ENCODE assay signal across 15 mouse cellular contexts in genomic region chr4:149659495-149660116, GRCm38 (mm10). TPM values are rescaled to one million over a fixed set of nuclear protein-coding genes. Genes with fewer than 3 reads are reported as not detected.
DNase-seq lines count a peak whose midpoint lies in the region; ATAC-seq and TF ChIP-seq lines count a peak whose summit lies in the region.
"Had no signal": no experiment of that assay in that cellular context is flagged by ENCODE, and none has a peak within 500 bp of the region (broad histone marks: within the 10 kb centered on the region; RNA-seq: fewer than 3 reads in every experiment).

No protein-coding gene starts in this region.

- peaks cover 10% of the 10 kb centered on the region for H3K4me1 ChIP-seq in heart, embryonic 13.5 days
- no peaks in the 10 kb centered on the region for H3K4me1 ChIP-seq in lung, embryonic 15.5 days
- no peaks in the 10 kb centered on the region for H3K4me1 ChIP-seq in ES-Bruce4 (ENCODE audit: control insufficient read depth, insufficient read depth, low read length)
- H3K4me1 ChIP-seq in midbrain, embryonic 15.5 days, result no peaks in the 10 kb centered on the region

- H3K4me2 ChIP-seq in heart, embryonic 13.5 days, result peak overlapping the region; percentile 47
- peak overlapping the region; percentile 18; the same call in 1 of the 2 replicates for H3K4me2 ChIP-seq in lung, embryonic 15.5 days
- no peak overlapping the region for H3K4me2 ChIP-seq in midbrain, embryonic 15.5 days

- TF ChIP-seq POLR2A in ES-Bruce4 (IDR thresholded peaks at IDR 0.05; ENCODE audit: insufficient read depth, low read length), result no peak

- WGBS in heart, embryonic 13.5 days, result 55% methylated on average over 25 of the region's 25 CpGs
- WGBS in lung, embryonic 15.5 days, result 59% methylated on average over 25 of the region's 25 CpGs
- 74% methylated on average over 25 of the region's 25 CpGs for WGBS in midbrain, embryonic 15.5 days

- no peak for ATAC-seq in heart, embryonic 13.5 days (ENCODE audit: extremely low read depth, insufficient number of reproducible peaks, low FRiP score, low TSS enrichment)
- no peak; the same call in 1 of the 2 replicates for ATAC-seq in lung, embryonic 15.5 days (ENCODE audit: borderline replicate concordance, extremely low read depth, low FRiP score, low TSS enrichment)
- ATAC-seq in erythroid progenitor cell, adult 5-6 weeks (replicated peaks; ENCODE audit: low FRiP score, poor library complexity, severe bottlenecking), result no peak
- no peak for ATAC-seq in midbrain, embryonic 15.5 days (replicated peaks)
- ATAC-seq: activated CD4-positive, CD25-positive, alpha-beta regulatory T cell, adult 4 months; midbrain, embryonic 16.5 days had no signal

- peak overlapping the region; percentile 17 for H3K4me3 ChIP-seq in heart, embryonic 13.5 days
- no peak overlapping the region for H3K4me3 ChIP-seq in lung, embryonic 15.5 days
- peak overlapping the region; percentile 36 for H3K4me3 ChIP-seq in ES-Bruce4 (ENCODE audit: low read depth, low read length)
- no peak overlapping the region for H3K4me3 ChIP-seq in midbrain, embryonic 15.5 days
- H3K4me3 ChIP-seq: layer of hippocampus, adult 2 months had no signal

- H3K36me3 ChIP-seq in heart, embryonic 13.5 days, result peaks cover 11% of the 10 kb centered on the region
- no peaks in the 10 kb centered on the region for H3K36me3 ChIP-seq in lung, embryonic 15.5 days
- H3K36me3 ChIP-seq in ES-Bruce4 (ENCODE audit: control insufficient read depth, insufficient read depth, low read length, poor library complexity, severe bottlenecking), result no peaks in the 10 kb centered on the region
- peaks cover 28% of the 10 kb centered on the region; the same call in 1 of the 2 replicates for H3K36me3 ChIP-seq in midbrain, embryonic 15.5 days (replicated peaks)

- TF ChIP-seq EP300 in ES-Bruce4 (IDR thresholded peaks at IDR 0.05; ENCODE audit: insufficient read depth, low read depth, low read length), result no peak

- 0 out of 2 replicates have a peak overlapping the region, but pooled peaks have one; percentile 24 for H3K9ac ChIP-seq in heart, embryonic 13.5 days
- no peak overlapping the region for H3K9ac ChIP-seq in lung, embryonic 15.5 days
- H3K9ac ChIP-seq in ES-Bruce4 (ENCODE audit: low read depth, poor library complexity, severe bottlenecking), result peak overlapping the region; percentile 29; the same call in 1 of the 2 replicates
- H3K9ac ChIP-seq in midbrain, embryonic 15.5 days, result no peak overlapping the region

- DNase-seq in heart, adult 8-10 months (ENCODE audit: low spot score), result no peak
- DNase-seq in lung, postnatal 4 days, result no peak
- DNase-seq in R1 (ENCODE audit: low read depth, low spot score), result peak; percentile 64
- DNase-seq: adrenal gland, postnatal 25 days; cerebellum, adult 2 months; kidney, adult 18-20 months; kidney, postnatal 10 days had no signal

- no peaks in the 10 kb centered on the region for H3K9me3 ChIP-seq in heart, embryonic 13.5 days
- no peaks in the 10 kb centered on the region for H3K9me3 ChIP-seq in lung, embryonic 15.5 days
- H3K9me3 ChIP-seq in ES-Bruce4 (replicated peaks; ENCODE audit: control insufficient read depth, insufficient read depth, low read length, poor library complexity, severe bottlenecking), result no peaks in the 10 kb centered on the region
- H3K9me3 ChIP-seq in midbrain, embryonic 15.5 days, result no peaks in the 10 kb centered on the region

- no peak overlapping the region for H3K27ac ChIP-seq in heart, embryonic 13.5 days (replicated peaks)
- no peak overlapping the region for H3K27ac ChIP-seq in lung, embryonic 15.5 days
- no peak overlapping the region for H3K27ac ChIP-seq in ES-Bruce4 (ENCODE audit: insufficient read depth, low read length)
- no peak overlapping the region for H3K27ac ChIP-seq in midbrain, embryonic 15.5 days
- H3K27ac ChIP-seq: layer of hippocampus, adult 2 months had no signal

- no peaks in the 10 kb centered on the region for H3K27me3 ChIP-seq in heart, embryonic 13.5 days (replicated peaks)
- H3K27me3 ChIP-seq in lung, embryonic 15.5 days, result no peaks in the 10 kb centered on the region
- no peaks in the 10 kb centered on the region for H3K27me3 ChIP-seq in ES-Bruce4 (ENCODE audit: control insufficient read depth, insufficient read depth, low read length, poor library complexity, severe bottlenecking)
- H3K27me3 ChIP-seq in midbrain, embryonic 15.5 days (replicated peaks), result no peaks in the 10 kb centered on the region

- TF ChIP-seq CTCF in ES-Bruce4 (IDR thresholded peaks at IDR 0.05; ENCODE audit: low read depth, low read length), result no peak

RNA-seq across cellular contexts. Expression of gene Pik3cd, which starts 42.8 kb away (rescaled TPM):
- polyA plus RNA-seq in heart, embryonic 13.5 days (2015; fragmentation: Nextera tagmentation; extraction: Ambion mirVana), result 3.0 and 3.1 TPM in 2 replicates
- 1 to 10 TPM; 4.7 to 5.8 (median 5.1) TPM for total RNA-seq in heart, adult 8-10 months (2022)
- polyA plus RNA-seq in lung, embryonic 15.5 days (2015; fragmentation: Nextera tagmentation; extraction: Ambion mirVana), result 4.5 and 7.8 TPM in 2 replicates
- 13.3 and 13.5 TPM in 2 replicates for polyA plus RNA-seq in ES-Bruce4 (2011; ENCODE audit: insufficient read depth, insufficient read length, low read depth, missing spikeins)
- 5.9 and 8.6 TPM in 2 replicates for total RNA-seq in erythroid progenitor cell, adult 5-6 weeks (2015; ENCODE audit: low replicate concordance)
- total RNA-seq in erythroid progenitor cell, adult 5-6 weeks (2017; ENCODE audit: low replicate concordance), result 7.8 and 16.3 TPM in 2 replicates
- 14.0 and 15.5 TPM in 2 replicates for polyA plus RNA-seq in midbrain, embryonic 15.5 days (2015; fragmentation: Nextera tagmentation; extraction: Ambion mirVana)

Comparison
In these comparisons a context has a peak if more than half of its experiments do, and no peak if none do; other contexts are left out.
1. H3K4me3 ChIP-seq: peak in heart, embryonic 13.5 days (single experiment) and ES-Bruce4 (single experiment); none in lung, embryonic 15.5 days (single experiment) and midbrain, embryonic 15.5 days (single experiment).
2. H3K9ac ChIP-seq: peak in heart, embryonic 13.5 days (single experiment) and ES-Bruce4 (single experiment); none in lung, embryonic 15.5 days (single experiment) and midbrain, embryonic 15.5 days (single experiment).